Mouse (Mus musculus) regulatory T cell (primary cell): Measurements from ENCODE around the gene Defb13.
"Not testable (repeated sequence)": the region's sequence is repeated elsewhere in the genome, so short reads cannot be mapped to it uniquely, and the experiment has no call there.

Experiments
- in situ Hi-C: fragments of 300-600 bp; cut with MboI, MseI; formaldehyde crosslinking; loops from one replicate; pipeline ENCODE4 v1.15.1; 2025; ENCODE audit warnings: high pct_unique_total_duplicates

Gene Defb13

GRCm38 (mm10) chr8:21946462-21946861, at the start of gene Defb13:
Gene Defb13 (plus strand): TSS chr8:21946762.
- in situ Hi-C loops = no loop called here

DNA sequence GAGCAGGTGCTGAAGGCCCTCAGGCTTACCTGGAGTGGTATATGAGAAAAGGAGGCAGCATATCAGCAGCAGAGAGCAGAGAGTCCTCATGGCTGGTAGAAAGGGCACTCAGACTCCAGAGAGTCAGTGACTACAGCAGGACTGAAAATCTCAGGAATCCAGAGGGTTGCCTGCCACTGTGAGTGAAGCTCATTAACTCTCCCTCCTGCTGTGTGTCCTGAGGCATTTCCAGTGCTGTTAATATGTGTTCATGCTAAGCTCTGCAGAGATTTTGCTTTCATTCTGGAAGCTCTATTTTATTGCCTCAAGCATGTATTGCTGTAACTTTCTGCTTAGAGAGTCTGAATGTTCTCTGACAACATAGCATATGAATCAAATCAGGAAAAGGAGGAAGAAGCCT, 40.3 kb upstream of the Defb13 start, which contains the start of gene Defb11:
Gene Defb11, minus strand, starts transcription at position 123 of the 400 bp plus-strand sequence.
- in situ Hi-C loops = not testable (repeated sequence)

- in situ Hi-C loops = no loop called here
These were observed 34.6 kb upstream of the Defb13 start for GRCm38 (mm10) chr8:21911931-21912330.

DNA sequence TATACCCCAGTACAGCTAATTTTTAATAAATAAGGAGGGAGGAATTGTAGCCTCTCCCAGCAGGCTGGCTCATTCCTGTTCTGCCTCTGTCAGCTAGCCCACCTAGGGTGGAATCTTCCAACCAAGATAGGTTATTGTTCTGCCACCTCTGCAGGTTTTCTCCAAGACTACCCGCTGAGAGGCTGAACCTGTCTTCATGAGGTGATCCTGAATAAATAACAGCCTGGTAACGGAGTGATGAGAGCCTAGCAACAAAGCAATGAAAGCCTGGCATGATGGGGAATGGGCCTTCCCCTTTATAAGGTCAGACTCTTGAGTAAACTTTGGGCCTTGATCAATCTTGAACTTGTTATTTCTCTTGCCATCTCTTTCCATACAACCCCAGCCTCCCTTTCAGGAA, 34.0 kb upstream of the Defb13 start:
- in situ Hi-C loops = no loop called here

DNA sequence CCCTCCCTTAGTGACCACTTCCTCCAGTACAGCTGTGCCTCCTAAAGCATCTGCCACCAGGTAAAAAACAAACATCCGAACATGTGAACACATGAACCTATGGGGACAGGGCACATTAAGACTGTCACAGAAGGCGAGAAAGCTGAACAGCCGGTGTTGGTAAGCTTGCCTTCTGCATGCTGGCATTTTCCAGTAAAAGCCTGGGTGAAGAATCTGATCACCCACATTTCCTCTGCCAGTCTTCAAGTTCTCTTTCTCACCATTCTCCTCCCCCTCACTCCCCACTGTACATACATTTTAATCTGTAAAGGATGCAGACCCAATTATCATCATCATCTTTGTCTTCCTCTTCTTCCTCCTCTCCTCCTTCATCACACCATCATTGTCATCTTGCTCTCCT, 30.9 kb upstream of the Defb13 start:
- in situ Hi-C loops = no loop called here

DNA sequence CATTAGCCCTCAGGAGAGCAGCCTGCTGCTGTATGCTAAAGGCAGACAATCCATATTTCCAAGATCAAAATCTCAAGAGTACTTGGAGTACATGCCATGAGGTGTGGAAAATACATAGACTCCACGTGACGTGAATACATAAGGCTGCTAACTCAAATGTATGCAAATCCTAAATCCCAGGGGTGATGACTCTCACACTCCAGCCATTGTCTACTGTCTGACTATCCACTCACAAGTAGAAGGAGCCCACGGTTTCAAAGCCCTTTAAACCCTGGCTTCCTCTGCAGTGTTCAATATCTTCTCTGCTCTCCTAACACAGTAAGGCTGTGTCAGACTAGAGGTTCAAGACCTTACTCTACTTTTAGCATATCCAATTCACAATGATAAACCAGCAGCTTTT, 15.8 kb upstream of the Defb13 start:
- in situ Hi-C loops = not testable (repeated sequence)

GRCm38 (mm10) chr8:21932610-21933009, 14.0 kb upstream of the Defb13 start, which contains the start of gene Defb15:
Gene Defb15 (minus strand): TSS chr8:21932710.
- in situ Hi-C loops = no loop called here

DNA sequence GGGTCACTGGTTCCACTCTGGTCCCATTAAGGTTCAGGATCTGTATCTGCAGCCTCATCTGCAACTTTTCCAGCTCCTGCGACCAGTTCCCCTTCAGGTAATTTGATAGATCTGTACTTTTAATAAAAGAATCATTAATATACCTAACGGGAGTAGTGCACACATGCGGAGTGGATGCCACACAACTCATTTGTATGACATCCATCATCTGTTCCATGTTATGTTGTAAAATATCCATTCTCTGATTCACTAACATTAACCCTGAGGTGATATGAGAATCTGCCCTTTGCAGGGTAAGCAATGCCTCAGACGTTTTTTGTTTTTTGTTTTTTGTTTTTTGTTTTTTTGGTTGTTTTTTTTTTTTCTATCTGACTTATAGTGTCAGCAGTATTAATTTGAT, 8.5 kb upstream of the Defb13 start, which contains the start of gene Defb35:
Gene Defb35, plus strand, starts transcription at position 301 of the 400 bp plus-strand sequence.
- in situ Hi-C loops = not testable (repeated sequence)

GRCm38 (mm10) chr8:21947311-21948017, 902 bp downstream of the Defb13 start:
- in situ Hi-C loops = no loop called here

GRCm38 (mm10) chr8:21955321-21955720, 8.8 kb downstream of the Defb13 start:
- in situ Hi-C loops = no loop called here

DNA sequence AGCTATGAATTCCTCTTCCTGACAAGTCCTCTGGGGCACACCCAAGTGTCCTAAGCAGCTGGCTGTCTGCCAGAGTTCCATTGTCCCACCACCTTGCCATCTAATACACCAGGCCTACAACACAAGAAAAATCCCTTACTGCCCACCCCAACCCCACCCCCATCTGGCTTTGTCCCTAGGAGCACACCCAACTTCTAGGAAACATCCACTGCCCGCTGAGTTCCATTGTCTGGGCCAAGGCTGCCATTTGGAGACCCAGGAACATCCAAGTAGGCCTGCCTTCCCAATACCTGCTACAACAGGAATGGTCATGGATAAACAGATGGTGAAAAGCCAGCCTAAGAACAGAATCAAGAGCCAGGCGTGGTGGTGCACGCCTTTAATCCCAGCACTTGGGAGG, 9.8 kb downstream of the Defb13 start:
- in situ Hi-C loops = no loop called here

DNA sequence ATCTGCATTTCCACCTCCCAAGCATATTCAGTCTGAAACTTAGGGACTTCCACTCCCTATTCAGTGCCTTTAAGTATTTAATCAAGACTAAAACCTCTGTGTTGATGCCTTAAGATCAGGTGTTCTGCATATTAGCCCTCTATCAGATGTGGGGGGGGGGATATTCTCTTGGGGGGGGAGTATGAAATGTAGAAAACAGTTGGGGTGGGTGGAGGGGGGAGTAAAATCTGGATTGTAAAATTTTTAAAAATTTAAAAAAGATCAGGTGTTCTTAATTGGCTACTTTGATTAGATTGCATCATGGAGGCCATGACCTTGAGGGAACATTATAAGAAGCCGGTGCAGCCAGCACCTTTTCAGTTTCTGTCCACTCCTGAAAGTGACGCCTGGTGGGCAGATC, 11.9 kb downstream of the Defb13 start, which contains the start of gene Fam90a1a:
Gene Fam90a1a, plus strand, starts transcription at position 301 of the 400 bp plus-strand sequence.
- in situ Hi-C loops = no loop called here

DNA sequence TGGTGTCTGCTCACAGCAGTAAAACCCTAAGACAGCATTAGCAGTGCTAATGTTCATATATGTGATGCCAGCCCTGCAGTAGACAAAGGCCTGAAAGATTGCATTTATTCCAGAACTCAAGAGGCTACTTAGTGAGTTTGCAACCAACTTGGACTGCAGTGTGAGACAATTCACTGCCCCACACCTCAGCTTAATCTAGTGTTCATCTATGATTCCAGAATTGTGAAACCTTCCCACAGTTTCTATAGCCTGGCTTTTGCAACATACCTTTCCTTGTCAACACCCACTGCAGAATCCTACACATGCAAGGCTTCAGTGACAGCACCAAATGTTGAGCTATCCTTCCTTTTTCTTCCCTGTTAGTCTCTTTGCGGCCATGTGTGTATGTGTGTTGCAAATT, 20.1 kb downstream of the Defb13 start:
- in situ Hi-C loops = no loop called here

- in situ Hi-C loops = no loop called here
These were observed 22.9 kb downstream of the Defb13 start, which contains the start of gene Ccdc70 for GRCm38 (mm10) chr8:21969475-21969874. Gene Ccdc70 (plus strand): TSS chr8:21969775.

- in situ Hi-C loops = no loop called here
These were observed 31.6 kb downstream of the Defb13 start for GRCm38 (mm10) chr8:21978193-21978592.

DNA sequence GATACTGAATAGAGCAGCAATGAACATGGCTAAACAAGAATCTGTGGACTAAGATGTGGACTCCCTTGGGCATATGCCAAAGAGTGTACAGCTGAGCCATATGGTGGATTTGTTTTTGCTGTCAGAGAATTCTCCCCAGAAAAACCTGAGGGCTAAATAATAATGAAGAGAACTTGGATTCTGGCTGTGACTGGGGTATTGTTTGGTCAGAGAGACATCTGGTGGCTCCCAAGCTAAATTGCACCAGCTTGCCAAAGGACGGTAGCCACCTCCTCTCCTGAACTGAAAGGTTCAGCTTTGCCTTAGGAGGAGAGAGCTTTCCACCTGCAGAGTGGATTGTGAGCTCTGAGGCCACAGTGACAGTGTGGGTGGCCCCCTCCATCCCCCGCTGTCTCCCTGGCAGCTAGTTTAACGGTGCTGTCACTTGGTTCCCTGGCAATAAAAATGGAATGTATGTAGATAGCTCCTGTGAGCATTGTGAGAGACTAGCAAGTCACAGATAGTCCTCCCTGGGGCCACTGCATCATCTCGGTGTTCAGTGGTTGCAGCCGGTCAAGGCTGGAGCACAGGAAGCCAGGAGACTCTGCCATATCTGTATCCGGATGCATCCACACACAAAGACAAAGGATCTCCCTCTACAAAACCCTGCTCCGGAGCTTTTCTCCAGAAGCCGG, 35.2 kb downstream of the Defb13 start:
- in situ Hi-C loops = no loop called here

GRCm38 (mm10) chr8:21992184-21992583, 45.6 kb downstream of the Defb13 start:
- in situ Hi-C loops = no loop called here

- in situ Hi-C loops = no loop called here
These were observed 48.6 kb downstream of the Defb13 start for GRCm38 (mm10) chr8:21995181-21995580.
